Mouse (Mus musculus) spleen, adult 2 months (tissue): ENCODE results near the gene Nos1. TPM values are rescaled to one million over a fixed set of nuclear protein-coding genes. Genes with fewer than 3 reads are reported as not detected.

ENCODE experiments used
- DNase-seq, 2 experiments: peaks; one replicate each; pipeline versions ENCODE4 v3.0.0 to v3.0.0-alpha.2; 2012 to 2021; ENCODE audit warnings: low spot score in 2 of 2, low read depth in 1 of 2
- H3K27ac ChIP-seq: fragments of 200-500 bp; 2 replicates; pipeline ENCODE4 v1.5.1; 2012; ENCODE audit warnings: low read length, inconsistent platforms; ENCODE audit not compliant: insufficient read depth
- H3K27me3 ChIP-seq: fragments of 200-500 bp; 2 replicates; pipeline ENCODE4 v1.6.1; 2012; ENCODE audit warnings: mild to moderate bottlenecking, moderate library complexity, low read length, inconsistent platforms; ENCODE audit not compliant: control insufficient read depth, insufficient read depth
- H3K36me3 ChIP-seq: fragments of 200-500 bp; 2 replicates; pipeline ENCODE4 v1.6.1; 2012; ENCODE audit warnings: mild to moderate bottlenecking, low read length, inconsistent platforms; ENCODE audit not compliant: control insufficient read depth, insufficient read depth
- H3K4me1 ChIP-seq: fragments of 200-500 bp; 2 replicates; pipeline ENCODE4 v1.6.1; 2011; ENCODE audit warnings: inconsistent platforms; ENCODE audit not compliant: control insufficient read depth, insufficient read depth, insufficient read length
- H3K4me3 ChIP-seq: fragments of 200-500 bp; 2 replicates; pipeline ENCODE4 v1.5.1; 2011; ENCODE audit warnings: mild to moderate bottlenecking, inconsistent platforms; ENCODE audit not compliant: insufficient read depth, insufficient read length; ENCODE audit errors: extremely low read depth
- CTCF ChIP-seq: fragments of 200-500 bp; IDR thresholded peaks from 2 replicates; pipeline ENCODE4 v1.5.1; 2011; ENCODE audit warnings: mild to moderate bottlenecking, inconsistent platforms; ENCODE audit not compliant: insufficient read depth, insufficient read length, insufficient replicate concordance; ENCODE audit errors: extremely low read depth
- POLR2A ChIP-seq: fragments of 200-500 bp; IDR thresholded peaks from 2 replicates; pipeline ENCODE4 v1.6.1; 2011; ENCODE audit warnings: low read depth, low read length, inconsistent platforms
- WGBS: fragments of 180-500 bp; shearing (Covaris S2); methylation state at CpG from one replicate; pipeline ENCODE4 v1.1.7; 2018; 5-methylcytosine and 5-hydroxymethylcytosine counted together
- polyA plus RNA-seq: library from polyadenylated mRNA; depleted of rRNA; stranded (reverse); fragments of >200 nt; gene quantifications from 2 replicates; pipeline ENCODE4 v1.2.3, GENCODE M21; 2012; rRNA removed

The Nos1 gene
- polyA plus RNA-seq, 1 experiment, result 0.37 TPM

GRCm38 (mm10) chr5:117999584-117999983, 218.8 kb downstream of the Nos1 start:
- no peaks in the 10 kb centered on the region for H3K4me1 ChIP-seq
- H3K36me3 ChIP-seq, result peaks cover 46% of the 10 kb centered on the region
- no peaks in the 10 kb centered on the region for H3K27me3 ChIP-seq
- no peak for TF ChIP-seq CTCF
- no peak for TF ChIP-seq POLR2A
- H3K27ac ChIP-seq, result no peak overlapping the region
- no peak overlapping the region for H3K4me3 ChIP-seq
- no peak for DNase-seq
- 87% methylated on average over 11 of the region's 11 CpGs for WGBS

DNA sequence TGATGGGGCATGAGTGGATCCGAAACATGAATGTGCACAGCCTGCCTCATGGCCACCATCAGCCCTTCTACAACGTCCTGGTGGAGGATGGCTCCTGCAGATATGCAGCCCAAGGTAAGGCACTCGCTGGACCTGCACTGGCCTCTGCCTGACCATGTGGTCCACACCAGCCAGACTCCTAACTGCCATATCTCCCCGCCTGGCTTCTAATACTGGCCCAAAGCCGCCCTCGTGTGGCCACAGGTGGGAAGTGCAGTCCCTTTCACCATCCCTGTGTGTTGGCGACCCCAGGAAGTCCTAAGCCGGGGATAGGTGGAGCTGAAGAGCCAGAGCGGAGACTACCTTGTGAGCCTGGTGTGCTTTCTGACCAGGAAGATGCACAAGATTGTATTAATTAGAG, 221.2 kb downstream of the Nos1 start:
- peak; percentile 78; the same call in 1 of the 2 replicates for TF ChIP-seq CTCF
- TF ChIP-seq POLR2A, result no peak
- no peak overlapping the region for H3K4me3 ChIP-seq
- peak in 1 of 2 experiments; percentile 39 for DNase-seq
- H3K27ac ChIP-seq, result no peak overlapping the region
- H3K27me3 ChIP-seq, result no peaks in the 10 kb centered on the region
- no peaks in the 10 kb centered on the region for H3K4me1 ChIP-seq
- H3K36me3 ChIP-seq, result peaks cover 38% of the 10 kb centered on the region
- WGBS, result 51% methylated on average over 9 of the region's 9 CpGs

GRCm38 (mm10) chr5:118004619-118005018, 223.8 kb downstream of the Nos1 start:
- DNase-seq, result peak in 1 of 2 experiments; percentile 53
- peaks cover 33% of the 10 kb centered on the region for H3K36me3 ChIP-seq
- no peak overlapping the region for H3K27ac ChIP-seq
- no peaks in the 10 kb centered on the region for H3K4me1 ChIP-seq
- no peak overlapping the region for H3K4me3 ChIP-seq
- TF ChIP-seq CTCF, result peak; percentile 92
- TF ChIP-seq POLR2A, result no peak
- 86% methylated on average over 8 of the region's 8 CpGs for WGBS
- H3K27me3 ChIP-seq, result no peaks in the 10 kb centered on the region

GRCm38 (mm10) chr5:118005728-118006127, 224.9 kb downstream of the Nos1 start:
- 94% methylated on average over 1 of the region's 1 CpGs for WGBS
- Histone ChIP-seq H3K27ac (no peak overlapping the region), H3K4me1 (no peaks in the 10 kb centered on the region), H3K27me3 (no peaks in the 10 kb centered on the region), H3K36me3 (peaks cover 31% of the 10 kb centered on the region), H3K4me3 (no peak overlapping the region)
- TF ChIP-seq POLR2A (no peak), CTCF (no peak)
- no peak for DNase-seq

GRCm38 (mm10) chr5:118008344-118008743, 227.5 kb downstream of the Nos1 start:
- no peak for DNase-seq
- TF ChIP-seq POLR2A (no peak), CTCF (no peak)
- no peaks in the 10 kb centered on the region for H3K4me1 ChIP-seq
- 98% methylated on average over 13 of the region's 13 CpGs for WGBS
- H3K4me3 ChIP-seq, result no peak overlapping the region
- H3K27ac ChIP-seq, result no peak overlapping the region
- H3K27me3 ChIP-seq, result no peaks in the 10 kb centered on the region
- peaks cover 19% of the 10 kb centered on the region for H3K36me3 ChIP-seq

Other genes starting within 250 kb of the Nos1 start
- 15.7 and 20.6 TPM in 2 replicates for gene Fbxo21, start 195.7 kb downstream of the Nos1 start, polyA plus RNA-seq
- gene Tesc, start 246.7 kb downstream of the Nos1 start, polyA plus RNA-seq, result 17.1 and 21.2 TPM in 2 replicates